Mouse (Mus musculus): ENCODE data around the gene Galr2. TPM values are rescaled to one million over a fixed set of nuclear protein-coding genes. Genes with fewer than 3 reads are reported as not detected.

The Galr2 gene
- polyA plus RNA-seq, 1 experiment from 2014 or later: 0.52 TPM

DNA sequence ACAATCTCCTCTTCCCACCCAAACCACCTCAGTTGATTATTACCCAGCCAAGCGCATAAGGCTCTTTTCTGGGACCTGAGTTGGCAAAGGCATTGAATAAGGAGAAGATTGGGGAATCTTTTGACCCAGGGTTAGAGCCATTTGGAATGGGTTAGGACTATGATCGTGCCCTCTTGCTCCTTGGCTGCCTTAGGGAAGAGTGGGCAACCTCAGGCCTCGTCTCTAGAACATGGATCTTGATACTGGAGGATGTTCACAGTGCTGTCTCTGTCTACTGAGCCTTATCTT is 52.2 kb downstream of the Galr2 start:
- Histone ChIP-seq H3K9ac (replicated peaks; ENCODE audit: low read length) (no peak overlapping the region), H3K9me3 (replicated peaks; ENCODE audit: control insufficient read depth, low read length) (no peaks in the 10 kb centered on the region), H3K27ac (replicated peaks; ENCODE audit: low read depth, low read length) (no peak overlapping the region), H3K4me2 (ENCODE audit: low read depth, low read length) (no peak overlapping the region), H3K27me3 (ENCODE audit: control insufficient read depth, insufficient read depth, low read length) (peaks cover 16% of the 10 kb centered on the region), H3K4me1 (ENCODE audit: control insufficient read depth, insufficient read depth, low read length) (peaks cover 4% of the 10 kb centered on the region), H3K36me3 (replicated peaks; ENCODE audit: control insufficient read depth, insufficient read depth, low read depth, low read length) (no peaks in the 10 kb centered on the region), H3K4me3 (ENCODE audit: low read depth, low read length) (no peak overlapping the region)
- DNase-seq (ENCODE audit: low spot score) (no peak), ATAC-seq (replicated peaks; ENCODE audit: insufficient number of reproducible peaks, low FRiP score, low TSS enrichment, low read depth) (no peak)
- 84% methylated on average over 3 of the region's 3 CpGs for WGBS

Other genes starting within 250 kb of the Galr2 start
- 0.71 and 1.2 TPM in 2 replicates for gene Unc13d, start 203.0 kb upstream of the Galr2 start, polyA plus RNA-seq (2014; fragmentation: Nextera tagmentation; extraction: Ambion mirVana)
- 47.0 and 49.6 TPM in 2 replicates for gene Wbp2, start 193.9 kb upstream of the Galr2 start, polyA plus RNA-seq (2014; fragmentation: Nextera tagmentation; extraction: Ambion mirVana)
- 3.4 and 4.5 TPM in 2 replicates for gene Trim47, start 153.7 kb upstream of the Galr2 start, polyA plus RNA-seq (2014; fragmentation: Nextera tagmentation; extraction: Ambion mirVana)
- 1.2 and 1.8 TPM in 2 replicates for gene Trim65, start 149.8 kb upstream of the Galr2 start, polyA plus RNA-seq (2014; fragmentation: Nextera tagmentation; extraction: Ambion mirVana)
- 101 and 102 TPM in 2 replicates for gene Mrpl38, start 142.1 kb upstream of the Galr2 start, polyA plus RNA-seq (2014; fragmentation: Nextera tagmentation; extraction: Ambion mirVana)
- gene Fbf1, start 112.8 kb upstream of the Galr2 start, polyA plus RNA-seq (2014; fragmentation: Nextera tagmentation; extraction: Ambion mirVana): 20.3 and 25.9 TPM in 2 replicates
- gene Ten1, start 82.1 kb upstream of the Galr2 start, polyA plus RNA-seq (2014; fragmentation: Nextera tagmentation; extraction: Ambion mirVana): 54.7 and 59.2 TPM in 2 replicates
- 22.1 and 22.4 TPM in 2 replicates for gene Acox1, start 81.9 kb upstream of the Galr2 start, polyA plus RNA-seq (2014; fragmentation: Nextera tagmentation; extraction: Ambion mirVana)
- 0.73 and 0.88 TPM in 2 replicates for gene Evpl, start 42.9 kb upstream of the Galr2 start, polyA plus RNA-seq (2014; fragmentation: Nextera tagmentation; extraction: Ambion mirVana)
- gene Srp68, start 6.7 kb upstream of the Galr2 start, polyA plus RNA-seq (2014; fragmentation: Nextera tagmentation; extraction: Ambion mirVana): 78.7 and 80.5 TPM in 2 replicates
- 64.1 and 64.2 TPM in 2 replicates for gene Exoc7, start 26.3 kb downstream of the Galr2 start, polyA plus RNA-seq (2014; fragmentation: Nextera tagmentation; extraction: Ambion mirVana)
- gene Foxj1, start 54.5 kb downstream of the Galr2 start, polyA plus RNA-seq (2014; fragmentation: Nextera tagmentation; extraction: Ambion mirVana): 0.43 and 0.79 TPM in 2 replicates
- 15.8 and 15.9 TPM in 2 replicates for gene Rnf157, start 132.1 kb downstream of the Galr2 start, polyA plus RNA-seq (2014; fragmentation: Nextera tagmentation; extraction: Ambion mirVana)
- 63.6 and 68.4 TPM in 2 replicates for gene Ubald2, start 153.2 kb downstream of the Galr2 start, polyA plus RNA-seq (2014; fragmentation: Nextera tagmentation; extraction: Ambion mirVana)
- 0.31 TPM in 1 of 2 replicates, not detected in the other for gene Qrich2, start 185.3 kb downstream of the Galr2 start, polyA plus RNA-seq (2014; fragmentation: Nextera tagmentation; extraction: Ambion mirVana)
- 171 and 182 TPM in 2 replicates for gene Prpsap1, start 213.3 kb downstream of the Galr2 start, polyA plus RNA-seq (2014; fragmentation: Nextera tagmentation; extraction: Ambion mirVana)
- 5.0 and 7.2 TPM in 2 replicates for gene Sphk1, start 250.0 kb downstream of the Galr2 start, polyA plus RNA-seq (2014; fragmentation: Nextera tagmentation; extraction: Ambion mirVana)

Measured in embryonic facial prominence, embryonic 11.5 days (tissue).